Mouse (Mus musculus) spleen, adult 2 months (tissue): ENCODE measurements around the gene Fsd2.

Source experiments
- CTCF ChIP-seq: fragments of 200-500 bp; IDR thresholded peaks from 2 replicates; pipeline ENCODE4 v1.5.1; 2011; ENCODE audit warnings: mild to moderate bottlenecking, inconsistent platforms; ENCODE audit not compliant: insufficient read depth, insufficient read length, insufficient replicate concordance; ENCODE audit errors: extremely low read depth
- POLR2A ChIP-seq: fragments of 200-500 bp; IDR thresholded peaks from 2 replicates; pipeline ENCODE4 v1.6.1; 2011; ENCODE audit warnings: low read depth, low read length, inconsistent platforms

DNA sequence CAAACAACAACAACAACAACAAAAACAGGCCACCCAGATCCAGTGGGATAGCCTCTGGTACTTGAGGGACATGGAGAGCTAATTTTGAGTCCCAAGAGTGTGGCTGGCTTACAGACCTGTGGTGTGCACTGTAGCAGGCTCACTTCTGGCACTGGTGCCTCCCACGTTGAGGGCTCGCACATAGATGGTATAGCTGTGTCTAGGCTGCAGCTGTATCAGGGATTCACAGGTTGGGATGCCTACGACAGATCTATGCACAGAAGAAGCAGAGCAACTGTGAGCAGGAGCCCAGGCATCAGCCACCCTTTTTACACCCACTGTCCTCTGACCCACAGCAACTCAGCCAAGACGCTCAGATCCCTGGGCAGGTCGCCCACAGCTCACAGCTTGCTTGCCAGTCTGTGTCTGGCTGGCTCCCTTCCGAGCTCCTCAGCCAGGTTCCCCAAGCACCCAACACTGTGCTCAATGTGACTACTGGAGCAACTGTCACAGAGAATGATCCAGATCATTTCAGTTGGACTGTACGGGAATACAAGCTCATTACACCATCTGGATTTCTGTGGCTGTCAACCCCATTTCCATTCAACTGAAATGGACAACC, 24.7 kb downstream of the Fsd2 start:
- TF ChIP-seq CTCF (no peak), POLR2A (no peak)
